Mouse (Mus musculus) neural tube, embryonic 10.5 days (tissue): ENCODE results near the gene Ralgapb.
A peak's percentile ranks its signal among the peaks of the same experiment; 100 is the strongest.

ENCODE experiments used
- DNase-seq: peaks from one replicate; pipeline ENCODE4 v3.0.0-alpha.2; 2017; ENCODE audit warnings: low spot score; ENCODE audit errors: extremely low spot score

Gene Ralgapb

DNA sequence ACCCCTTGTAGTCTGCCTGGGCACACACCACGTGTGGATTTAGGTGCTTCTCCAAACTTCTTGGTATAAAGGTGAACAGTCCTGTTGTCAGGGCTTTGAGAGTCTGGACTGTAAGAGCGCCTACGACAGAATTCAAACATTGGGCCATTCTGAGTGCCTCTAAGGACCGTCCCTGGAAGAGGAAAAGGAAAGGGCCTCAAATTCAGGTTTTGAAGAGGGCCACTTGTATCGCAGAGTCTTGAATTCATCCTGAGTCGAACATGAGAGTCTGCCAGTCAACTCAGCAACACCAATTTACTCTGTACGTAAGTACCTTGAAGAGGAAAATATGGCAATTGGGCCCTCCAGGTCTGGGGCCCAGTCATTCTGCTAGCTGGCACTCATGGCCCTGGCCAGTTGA is 6.7 kb upstream of the Ralgapb start:
- DNase-seq, result no peak

DNA sequence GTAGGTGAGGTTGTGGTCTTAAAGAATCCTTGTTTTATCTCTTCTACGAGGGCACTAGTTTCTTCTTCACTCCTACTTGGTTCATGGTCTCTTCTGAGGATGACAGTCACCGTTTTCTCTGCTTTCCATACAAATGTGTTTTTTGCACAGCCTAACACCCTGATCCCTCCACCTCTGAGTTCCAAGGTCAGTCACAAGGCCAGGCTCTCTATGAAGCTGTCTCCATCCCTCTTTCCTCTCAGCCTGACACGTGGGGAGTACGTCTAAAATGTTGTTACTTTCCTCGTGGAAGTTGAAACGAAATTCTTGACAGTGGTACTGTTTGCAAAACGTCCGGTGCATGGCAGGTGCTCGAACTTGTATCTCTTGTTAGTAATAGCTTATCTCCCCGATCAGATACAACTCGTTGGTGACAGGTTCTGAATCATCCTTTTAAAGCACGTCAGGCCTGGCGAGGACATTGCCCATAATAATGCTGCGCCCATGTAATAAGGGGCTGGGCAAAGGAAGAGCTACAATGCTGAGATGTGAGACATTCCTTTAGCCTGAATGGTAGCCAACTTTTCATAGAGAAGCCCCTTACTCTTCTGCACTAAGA is 552 bp upstream of the Ralgapb start:
- peak; percentile 17 for DNase-seq

- DNase-seq, result peak; percentile 49
Measured at GRCm38 (mm10) chr2:158410022-158411014, 670 bp downstream of the Ralgapb start.

DNA sequence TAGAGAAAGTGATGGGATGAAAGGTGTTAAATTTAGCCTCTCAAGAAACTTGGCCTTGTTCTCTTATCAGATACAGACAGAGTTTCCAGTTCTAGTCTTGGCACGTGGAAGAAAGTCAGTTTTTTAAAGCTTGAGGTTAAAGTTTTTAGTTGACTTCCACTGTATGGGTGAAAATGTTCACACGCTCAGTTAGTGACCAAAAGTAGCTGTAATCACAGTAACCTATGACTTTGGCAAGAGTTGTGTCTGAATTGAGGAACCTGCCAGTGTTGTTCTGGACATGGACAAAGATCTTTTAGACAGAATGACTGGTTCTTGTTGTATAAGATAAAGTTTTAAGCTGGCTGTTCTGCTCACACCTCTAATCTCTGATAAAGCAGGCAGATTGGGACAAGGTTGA is 3.6 kb downstream of the Ralgapb start:
- no peak for DNase-seq

DNA sequence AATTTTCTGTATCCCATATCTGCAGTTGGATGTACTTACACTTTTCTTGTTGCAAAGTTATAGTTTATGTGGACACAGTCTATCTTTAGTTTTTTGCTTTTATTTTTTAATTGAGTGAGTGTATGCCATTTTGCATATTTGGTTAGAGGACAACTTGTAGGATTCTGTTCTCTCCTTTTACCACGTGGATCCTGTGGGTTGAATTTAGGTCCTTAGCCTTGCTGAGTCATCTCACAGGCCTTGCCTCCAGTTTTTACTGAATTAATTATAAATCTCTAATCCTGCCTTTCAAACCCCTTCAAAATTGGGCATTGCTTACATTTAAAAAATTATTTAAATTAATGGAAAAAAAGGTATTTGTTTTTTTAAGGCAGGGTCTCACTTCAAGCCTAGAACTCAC is 6.2 kb downstream of the Ralgapb start:
- DNase-seq, result no peak

GRCm38 (mm10) chr2:158418663-158419062 is 9.0 kb downstream of the Ralgapb start:
- DNase-seq, result no peak

GRCm38 (mm10) chr2:158445814-158446213 is 36.2 kb downstream of the Ralgapb start:
- no peak for DNase-seq

DNA sequence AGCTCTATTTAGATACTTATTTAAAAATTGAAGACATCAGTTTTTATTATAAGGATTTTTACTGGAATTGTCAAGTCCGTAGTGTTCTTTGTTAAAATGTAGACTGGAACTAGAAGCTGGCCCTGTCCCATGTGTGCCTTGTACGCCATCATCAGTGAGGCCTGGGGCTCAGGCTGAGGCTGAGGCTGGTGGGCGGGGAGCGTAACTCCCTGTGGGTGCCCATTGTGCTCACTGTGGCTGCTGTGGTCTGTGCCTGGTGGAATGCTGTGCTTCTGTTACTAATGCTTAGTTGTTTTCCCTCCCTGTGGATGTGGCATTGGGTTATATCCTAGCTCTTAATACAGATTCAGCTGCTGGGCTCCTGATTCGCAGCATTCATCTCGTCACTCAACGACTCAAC is 40.2 kb downstream of the Ralgapb start:
- no peak for DNase-seq

- DNase-seq, result no peak
Measured at GRCm38 (mm10) chr2:158456451-158456850, 46.8 kb downstream of the Ralgapb start.

DNA sequence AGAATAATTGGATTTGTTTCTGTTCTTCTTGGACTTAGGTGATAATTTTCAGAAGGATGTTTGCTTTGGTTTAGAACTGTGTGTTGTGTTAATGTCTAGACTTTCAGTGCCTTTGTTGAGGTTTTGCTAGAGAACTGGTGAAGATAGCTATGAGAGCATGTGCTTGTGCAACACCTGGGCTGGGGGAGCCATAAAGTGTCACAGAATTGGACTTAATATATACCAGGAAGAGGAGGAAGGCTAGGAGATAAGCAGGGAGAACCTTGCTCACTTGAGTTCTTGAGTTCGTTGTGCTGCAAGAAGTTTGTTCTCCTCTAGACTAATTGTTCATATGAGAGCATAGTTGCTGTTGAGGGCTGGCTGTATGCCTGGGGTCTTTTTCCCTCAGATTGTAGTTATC is 48.0 kb downstream of the Ralgapb start:
- DNase-seq, result no peak

- DNase-seq, result no peak
Measured at GRCm38 (mm10) chr2:158462450-158462849, 52.8 kb downstream of the Ralgapb start.

GRCm38 (mm10) chr2:158474159-158474558 is 64.5 kb downstream of the Ralgapb start:
- DNase-seq, result no peak

DNA sequence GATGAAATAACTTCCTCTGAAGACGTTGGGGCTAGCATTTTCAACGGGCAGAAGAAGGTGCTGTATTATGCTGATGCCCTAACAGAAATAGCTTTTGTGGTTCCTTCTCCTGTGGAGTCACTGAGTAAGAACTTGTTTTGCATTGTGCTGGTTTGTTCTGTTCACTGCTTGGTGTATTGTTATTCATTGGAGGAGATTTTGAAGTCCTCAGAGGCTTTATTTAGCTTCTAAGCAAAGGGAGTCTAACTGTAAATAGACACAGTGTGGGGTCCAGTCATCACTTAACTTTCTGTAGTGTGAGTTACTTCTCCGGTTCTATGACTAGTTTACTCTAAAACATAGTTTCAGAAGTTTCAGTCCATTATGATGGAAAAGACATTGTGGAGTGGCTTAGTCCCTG is 68.0 kb downstream of the Ralgapb start:
- no peak for DNase-seq

DNA sequence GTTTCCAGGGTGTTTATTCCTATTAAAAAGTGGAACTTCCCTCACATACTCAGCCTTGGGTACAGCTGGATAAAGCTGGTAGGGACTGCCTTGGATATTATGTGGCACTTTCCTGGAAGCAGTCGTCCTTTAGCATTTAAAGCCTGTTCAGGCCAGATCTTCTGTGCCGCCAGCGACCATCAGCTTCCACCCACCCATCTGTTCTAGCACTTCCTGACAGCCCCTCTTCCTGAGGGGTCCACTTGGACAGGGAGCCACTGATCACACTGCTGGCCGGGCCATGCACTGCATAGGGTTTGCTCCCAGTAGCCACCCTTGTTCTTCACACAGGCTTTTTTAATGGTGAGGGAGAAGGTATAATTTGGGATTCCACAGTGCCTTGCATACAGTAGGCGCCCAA is 88.8 kb downstream of the Ralgapb start:
- no peak for DNase-seq

DNA sequence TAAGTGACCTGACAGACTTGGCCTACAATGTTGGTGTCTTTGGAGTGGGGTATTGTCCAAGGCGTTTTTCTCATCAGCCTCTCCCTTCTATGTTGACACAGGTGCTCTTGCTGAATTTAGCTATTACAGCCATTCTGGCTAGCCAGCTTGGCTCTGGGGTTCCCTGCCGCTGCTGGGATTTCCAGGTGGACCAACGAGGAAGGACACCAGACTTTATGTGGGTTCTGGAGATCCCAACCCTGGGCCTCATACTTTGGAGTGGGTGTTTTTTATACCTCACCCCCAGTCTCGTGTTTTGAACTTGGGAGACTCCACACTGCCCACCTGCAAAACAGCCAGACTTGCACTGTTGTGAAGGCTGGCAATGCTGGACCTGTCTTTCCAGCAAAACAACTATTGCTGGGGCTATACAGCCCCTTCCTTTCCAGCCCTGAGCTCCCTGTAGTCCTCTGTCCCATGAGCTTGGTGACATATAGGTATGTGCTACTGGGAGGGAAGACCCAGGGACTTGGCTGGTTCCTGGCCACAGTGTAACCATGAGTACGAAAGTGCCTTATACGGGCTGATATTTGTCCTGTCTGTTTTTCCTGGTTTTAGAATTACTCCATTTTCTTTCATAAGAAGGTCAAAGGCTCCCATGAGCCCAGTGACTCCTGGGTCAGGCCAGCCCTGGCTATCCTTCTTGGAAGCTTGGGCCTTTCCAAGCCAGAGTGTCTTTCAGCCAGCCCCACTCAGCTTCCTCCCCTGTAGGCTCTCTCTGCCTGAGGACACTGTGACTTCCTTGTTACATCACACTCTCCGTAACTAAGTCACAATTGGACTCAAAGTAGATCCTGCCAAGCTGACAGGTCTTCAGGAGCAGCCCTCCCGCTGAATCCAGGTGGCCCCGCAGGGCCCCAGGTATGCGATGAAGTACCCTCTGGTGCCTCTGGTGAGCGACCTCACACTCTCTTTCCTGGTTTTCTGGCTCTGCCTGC is 92.5 kb downstream of the Ralgapb start, which contains the start of gene Adig:
TSS of gene Adig (plus strand) at position 777 of the 977 bp plus-strand sequence.
- no peak for DNase-seq

DNA sequence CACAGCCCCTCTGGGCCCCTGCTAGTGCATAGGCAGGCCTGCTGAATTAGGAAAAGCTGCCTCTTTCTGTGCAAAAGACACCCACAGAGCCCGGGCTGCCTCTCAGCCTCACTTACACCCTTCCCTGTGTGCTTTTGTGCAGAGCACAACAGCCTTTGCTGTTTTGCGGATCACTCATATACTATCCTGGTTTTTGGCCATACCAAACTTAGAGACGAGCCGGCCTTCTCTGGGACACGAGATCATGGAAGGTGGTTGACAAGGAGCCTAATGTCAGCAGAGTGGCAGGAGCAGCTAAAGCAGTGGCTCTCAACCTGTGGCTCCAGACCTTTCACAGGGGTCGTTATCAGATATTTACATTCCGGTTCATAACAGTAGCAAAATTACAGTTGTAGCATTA is 93.6 kb downstream of the Ralgapb start:
- DNase-seq, result no peak

- DNase-seq, result no peak
Measured at GRCm38 (mm10) chr2:158503671-158504070, 94.0 kb downstream of the Ralgapb start.

DNA sequence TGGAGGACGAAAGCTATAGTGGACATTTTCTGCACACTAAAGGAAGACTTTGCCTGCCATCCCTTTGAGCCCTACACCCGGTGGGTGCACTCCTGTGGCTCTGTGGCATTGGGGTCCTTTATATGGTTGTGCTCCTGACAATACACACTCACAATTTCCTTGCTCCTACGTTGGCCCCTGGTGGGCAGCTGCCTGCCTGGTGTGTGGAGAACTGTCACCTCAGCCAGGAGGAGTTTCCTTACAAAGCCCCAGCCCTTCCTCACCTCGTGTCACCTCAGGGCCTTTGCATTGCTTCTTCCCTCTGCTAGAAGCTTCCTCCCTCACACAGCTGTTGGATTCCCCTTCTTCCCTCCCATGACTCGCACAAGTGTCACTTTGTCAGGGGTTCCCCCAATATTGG is 96.8 kb downstream of the Ralgapb start:
- DNase-seq, result no peak

DNA sequence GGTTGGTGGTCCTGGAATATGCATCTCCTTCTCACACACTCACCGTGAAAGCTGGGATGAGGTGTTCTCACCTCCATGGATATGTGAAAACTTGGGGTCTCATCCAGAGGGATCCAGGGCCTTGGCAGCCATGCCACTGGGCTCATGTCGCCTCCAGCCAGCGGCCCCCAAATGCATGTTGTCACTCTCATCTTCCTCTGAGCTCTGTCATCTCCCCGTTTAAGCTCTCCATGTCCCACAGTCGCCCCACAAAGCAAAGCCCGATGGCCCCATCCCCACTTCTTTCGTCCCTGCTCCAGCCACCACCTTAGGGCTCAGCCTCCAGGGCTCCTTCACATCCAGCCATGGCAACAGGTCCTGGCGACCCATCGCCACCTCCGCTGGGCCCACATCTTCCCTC is 97.4 kb downstream of the Ralgapb start:
- no peak for DNase-seq

DNA sequence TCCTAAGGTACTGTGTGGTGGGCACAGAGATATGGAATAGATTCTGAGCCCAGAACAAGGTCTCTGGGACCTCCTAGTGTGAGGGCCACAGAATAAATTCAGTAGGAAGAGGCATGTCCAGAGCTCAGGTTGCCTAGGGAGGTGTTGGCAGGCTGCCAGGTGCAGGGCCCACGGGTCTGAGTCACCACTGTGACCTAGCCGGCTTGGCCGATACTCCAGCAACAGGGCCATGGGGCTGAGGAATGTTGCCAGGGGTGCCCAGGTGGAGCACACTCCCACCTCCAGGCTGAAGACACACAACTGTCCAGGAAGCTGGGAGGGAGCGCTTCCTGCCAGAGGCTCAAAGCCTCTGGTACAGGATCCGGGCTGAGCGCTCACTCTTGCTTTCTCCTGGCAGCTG is 101.0 kb downstream of the Ralgapb start:
- no peak for DNase-seq

DNA sequence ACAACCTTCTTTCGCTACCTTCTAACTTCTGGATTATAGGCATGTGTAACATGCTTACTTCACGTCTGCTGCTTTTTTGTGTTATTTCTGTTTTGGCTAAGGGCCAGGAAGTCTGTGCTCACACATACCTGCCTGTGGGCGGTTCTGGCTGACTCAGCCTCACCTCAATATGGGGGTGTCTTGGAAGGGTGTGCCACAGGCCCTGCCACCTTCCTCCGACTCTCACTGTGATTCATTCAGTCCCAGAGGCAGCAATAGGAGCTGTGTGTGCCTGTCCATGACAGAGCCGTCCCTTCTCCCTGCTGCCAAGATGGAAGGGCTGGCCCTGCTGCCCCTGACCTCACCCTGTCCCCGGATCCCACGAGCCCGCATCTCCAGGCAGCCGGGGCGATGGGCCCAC is 102.9 kb downstream of the Ralgapb start, which contains the start of gene Arhgap40:
TSS of gene Arhgap40 (plus strand) at position 269 of the 400 bp plus-strand sequence.
- no peak for DNase-seq
